Mouse (Mus musculus) urinary bladder, postnatal 10 days (tissue): Measurements from ENCODE around the gene Fam43b.

ENCODE experiments used
- DNase-seq: peaks from one replicate; pipeline ENCODE4 v3.0.0; 2022; ENCODE audit warnings: low spot score

The Fam43b gene

DNA sequence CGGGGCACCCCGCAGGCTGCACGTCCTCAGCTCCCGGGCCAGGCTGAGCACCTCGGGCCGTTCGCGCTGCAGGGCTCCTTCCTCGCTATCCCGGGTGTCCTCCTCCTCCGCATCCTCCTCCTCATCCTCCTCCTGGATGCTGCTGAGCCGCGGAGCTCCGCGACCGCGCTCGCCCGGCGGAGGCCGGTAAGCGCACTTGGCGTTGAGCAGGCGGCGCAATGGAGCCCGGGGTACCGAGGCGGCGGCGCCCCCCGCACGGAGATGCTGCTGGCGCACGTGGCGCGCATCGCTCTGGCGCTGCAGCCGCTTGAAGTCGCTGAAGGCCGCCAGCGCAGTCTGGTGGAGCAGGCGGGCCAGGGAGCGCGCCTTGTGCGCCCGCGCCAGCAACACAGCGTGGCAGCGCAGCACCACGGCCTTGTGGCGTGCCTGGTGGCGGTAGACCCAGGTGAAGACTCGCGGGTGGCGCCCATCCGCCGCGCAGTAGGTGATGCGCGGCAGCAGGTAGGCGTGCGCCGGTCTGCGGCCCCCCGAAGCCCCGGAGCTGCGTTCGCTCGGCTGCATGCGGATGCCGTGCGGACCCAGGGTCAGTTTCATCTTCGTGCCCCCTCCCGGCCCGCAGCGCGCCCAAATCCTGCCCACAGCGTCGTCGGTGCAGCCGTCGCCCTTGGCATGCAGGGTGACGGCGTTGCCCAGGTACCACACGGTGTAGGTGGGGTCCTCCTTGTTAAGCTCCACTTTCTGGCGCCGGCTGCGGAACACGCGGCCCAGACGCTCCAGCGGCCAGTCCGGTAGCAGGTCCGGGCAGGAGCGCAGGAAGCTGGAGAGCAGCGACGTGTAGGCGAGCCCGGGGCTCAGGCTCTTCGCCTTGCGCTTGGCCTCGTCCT, 999 bp downstream of the Fam43b start:
- no peak for DNase-seq

DNA sequence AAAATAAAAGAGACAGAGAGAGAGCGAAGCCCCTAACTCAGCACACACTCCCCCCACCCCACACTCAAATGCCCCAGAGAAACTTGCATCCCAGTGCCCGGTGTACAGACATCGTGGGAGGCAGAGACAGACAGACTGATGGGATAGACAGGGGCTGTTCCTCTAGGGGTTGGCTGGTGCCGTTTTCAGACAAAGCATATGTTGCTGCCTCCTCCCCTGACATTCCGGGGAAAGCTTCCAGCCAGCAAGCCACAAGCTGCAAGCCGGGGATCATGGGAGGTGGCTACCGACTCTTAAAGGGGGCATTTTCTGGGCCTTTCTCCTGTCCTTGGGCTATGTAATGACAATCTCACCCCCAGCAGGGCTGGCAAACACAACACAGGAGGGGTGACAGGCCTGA, 2.6 kb downstream of the Fam43b start:
- no peak for DNase-seq

DNA sequence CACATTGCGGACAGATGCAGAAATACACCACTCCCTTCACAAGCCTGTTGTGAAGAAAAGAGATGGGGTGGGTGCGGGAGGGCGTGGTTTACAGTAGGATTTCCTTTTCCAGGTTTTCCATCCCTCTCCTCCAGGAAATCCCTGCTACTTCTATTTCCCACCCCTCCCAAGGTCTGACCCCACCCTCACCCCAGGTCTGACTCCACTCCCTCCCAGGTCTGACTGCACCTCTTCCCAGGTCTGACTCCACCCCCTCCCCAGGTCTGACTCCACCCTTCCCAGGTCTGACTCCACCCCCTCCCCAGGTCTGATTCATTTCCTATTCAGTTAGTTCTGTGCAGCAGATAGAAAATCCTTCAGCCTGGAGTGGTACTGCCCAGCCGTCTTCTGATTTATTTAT, 12.5 kb downstream of the Fam43b start:
- DNase-seq: no peak

DNA sequence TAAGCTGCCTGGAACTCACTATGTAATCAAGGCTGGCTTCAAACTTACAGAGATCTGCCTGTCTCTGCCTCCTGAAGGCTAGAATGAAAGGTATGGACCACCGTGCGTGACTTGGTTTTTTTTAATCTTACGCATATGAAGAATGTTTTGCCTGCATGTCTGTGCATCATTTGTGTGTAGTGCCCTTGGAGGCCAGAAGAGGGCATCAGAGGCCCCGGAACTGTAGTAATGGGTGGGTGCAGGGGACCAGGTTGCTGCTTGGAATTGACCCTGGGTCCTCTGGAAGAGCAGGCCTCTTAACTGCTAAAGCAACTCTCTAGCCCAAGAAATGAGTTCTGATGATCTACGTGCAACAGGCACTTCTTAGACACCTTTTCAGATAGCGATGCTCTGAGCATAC, 13.9 kb downstream of the Fam43b start:
- no peak for DNase-seq

- no peak for DNase-seq
Measured at GRCm38 (mm10) chr4:138380132-138380689, 16.1 kb downstream of the Fam43b start.

DNA sequence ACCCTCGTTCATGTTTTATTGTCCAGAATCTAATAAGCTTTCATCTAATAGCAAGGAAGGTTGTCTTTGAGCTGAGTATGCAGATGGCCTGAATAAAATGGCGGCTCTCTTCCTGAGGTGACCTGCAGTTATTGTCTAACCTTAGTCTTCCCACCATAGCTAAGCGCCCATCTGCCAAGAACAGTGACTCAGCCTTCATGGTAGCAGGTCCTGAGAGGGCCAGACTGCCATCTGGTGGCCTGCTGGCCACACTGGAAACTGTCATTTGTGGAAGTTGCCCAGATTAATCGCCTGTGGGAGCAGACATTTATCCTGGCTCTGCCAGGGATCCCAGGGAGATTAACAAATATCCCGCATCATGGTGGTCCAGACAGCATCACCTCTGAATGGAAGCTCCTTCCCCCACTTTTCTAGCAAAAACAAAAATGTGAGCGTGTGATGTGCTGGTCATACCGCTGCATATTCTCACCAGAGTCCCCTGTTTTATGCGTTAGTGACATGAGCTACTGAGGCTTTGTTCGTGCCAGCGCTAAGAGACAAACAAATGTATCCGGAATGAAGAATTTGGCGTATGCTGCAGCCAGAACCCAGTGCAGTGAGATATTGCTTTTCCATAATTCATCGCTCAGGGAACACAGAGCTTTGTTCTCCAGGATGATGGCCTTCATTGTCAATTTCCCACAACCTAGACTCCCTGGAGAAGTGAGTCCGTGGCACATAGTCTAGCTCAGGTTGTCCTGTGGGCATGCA, 17.1 kb downstream of the Fam43b start:
- no peak for DNase-seq

GRCm38 (mm10) chr4:138377526-138377925, 18.8 kb downstream of the Fam43b start:
- DNase-seq: no peak

DNA sequence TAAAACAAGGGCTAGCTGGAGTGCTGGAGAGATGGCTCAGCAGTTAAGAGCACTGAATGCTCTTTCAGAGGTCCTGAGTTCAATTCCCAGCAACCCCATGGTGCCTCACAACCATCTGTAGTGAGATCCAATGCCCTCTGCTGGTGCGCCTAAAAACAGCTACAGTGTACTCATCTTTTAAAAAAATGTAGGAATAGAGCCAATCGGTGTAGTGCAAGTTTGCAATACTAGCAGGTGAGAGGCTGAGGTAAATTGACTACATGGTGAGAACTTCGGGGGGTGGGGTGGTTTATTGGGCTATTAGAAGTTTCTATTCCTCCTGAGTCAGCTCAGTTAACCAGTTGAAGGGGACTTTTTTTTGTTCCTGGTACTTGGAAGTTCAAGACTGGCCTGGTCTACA, 21.2 kb downstream of the Fam43b start:
- DNase-seq: no peak

GRCm38 (mm10) chr4:138370996-138371516, 25.3 kb downstream of the Fam43b start:
- no peak for DNase-seq

- DNase-seq: no peak
Measured at GRCm38 (mm10) chr4:138368498-138369260, 27.6 kb downstream of the Fam43b start.

GRCm38 (mm10) chr4:138367641-138368497, 28.5 kb downstream of the Fam43b start, which contains the start of gene Cda:
Gene Cda, minus strand, starts transcription at chr4:138367992.
- no peak for DNase-seq

GRCm38 (mm10) chr4:138366561-138366960, 29.8 kb downstream of the Fam43b start:
- DNase-seq: no peak

GRCm38 (mm10) chr4:138363511-138363910, 32.8 kb downstream of the Fam43b start:
- no peak for DNase-seq

- DNase-seq: no peak
Measured at GRCm38 (mm10) chr4:138362883-138363282, 33.4 kb downstream of the Fam43b start.

DNA sequence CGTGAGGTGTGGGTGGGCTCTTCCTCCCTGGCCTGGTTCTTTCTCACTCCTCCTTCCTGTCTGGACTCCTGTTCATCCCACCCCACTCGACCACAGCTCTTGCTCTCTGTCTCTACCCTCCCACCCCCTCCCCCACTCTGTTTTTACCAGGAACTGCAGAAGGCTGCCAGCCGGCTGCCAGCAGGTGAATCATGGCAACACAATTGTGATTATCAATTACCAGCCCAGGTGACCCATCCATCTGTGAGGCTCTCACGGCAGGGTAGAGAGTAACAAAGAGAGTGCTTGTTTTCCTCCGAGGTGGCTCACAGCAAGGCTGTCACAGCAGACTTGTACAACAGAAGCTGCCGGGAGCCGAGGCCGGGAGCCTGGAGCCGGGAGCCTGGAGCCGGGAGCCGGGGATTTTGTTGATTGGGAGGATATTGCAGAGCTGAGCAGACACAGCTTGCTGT, 34.9 kb downstream of the Fam43b start:
- no peak for DNase-seq

- DNase-seq: no peak
Measured at GRCm38 (mm10) chr4:138358176-138358575, 38.2 kb downstream of the Fam43b start.

GRCm38 (mm10) chr4:138356551-138356950, 39.8 kb downstream of the Fam43b start:
- DNase-seq: no peak

GRCm38 (mm10) chr4:138356141-138356540, 40.2 kb downstream of the Fam43b start:
- DNase-seq: no peak

- no peak for DNase-seq
Measured at GRCm38 (mm10) chr4:138355496-138355895, 40.8 kb downstream of the Fam43b start.

- no peak for DNase-seq
Measured at GRCm38 (mm10) chr4:138353438-138354171, 42.7 kb downstream of the Fam43b start.
